ENCODE assay signal across 23 mouse cellular contexts in genomic region chr1:60614902-60615301, GRCm38 (mm10). TPM values are rescaled to one million over a fixed set of nuclear protein-coding genes. Genes with fewer than 3 reads are reported as not detected.
A peak's percentile ranks its signal among the peaks of the same experiment; 100 is the strongest.
DNase-seq lines count a peak whose midpoint lies in the region; ATAC-seq and TF ChIP-seq lines count a peak whose summit lies in the region.
"Had no signal": no experiment of that assay in that cellular context is flagged by ENCODE, and none has a peak within 500 bp of the region (broad histone marks: within the 10 kb centered on the region; RNA-seq: fewer than 3 reads in every experiment).

No protein-coding gene starts in this region.

- no peaks in the 10 kb centered on the region for H3K4me1 ChIP-seq in kidney, postnatal 0 days (replicated peaks; ENCODE audit: insufficient read depth, low read length)
- H3K4me1 ChIP-seq: forebrain, embryonic 13.5 days; midbrain, embryonic 15.5 days; neural tube, embryonic 12.5 days had no signal

- DNase-seq in heart, adult 18-20 months: peak; percentile 38 to 58
- DNase-seq in heart, postnatal 25 days (ENCODE audit: low spot score): no peak
- DNase-seq in kidney, postnatal 0 days (ENCODE audit: low spot score): peak; percentile 30
- no peak for DNase-seq in kidney, postnatal 4 days
- DNase-seq in brain, adult 2 months (ENCODE audit: low read depth, low spot score): peak; percentile 40
- no peak for DNase-seq in cerebellum, adult 11 months
- DNase-seq in urinary bladder, adult 2 months (ENCODE audit: low spot score): no peak
- DNase-seq: adrenal gland, adult 2 months; cerebellum, adult 18-20 months; cerebellum, postnatal 25 days; embryo, embryonic 11 days; gastrocnemius, postnatal 25 days; layer of hippocampus, postnatal 36 days; retina, postnatal 1 day; thymus, postnatal 25 days had no signal

- no peak overlapping the region for H3K4me2 ChIP-seq in kidney, postnatal 0 days (ENCODE audit: low read length)
- H3K4me2 ChIP-seq: embryonic facial prominence, embryonic 13.5 days; forebrain, embryonic 13.5 days; heart, embryonic 13.5 days; midbrain, embryonic 15.5 days; neural tube, embryonic 12.5 days had no signal

- no peaks in the 10 kb centered on the region for H3K9me3 ChIP-seq in kidney, postnatal 0 days (replicated peaks; ENCODE audit: low read length)
- H3K9me3 ChIP-seq: embryonic facial prominence, embryonic 13.5 days; forebrain, embryonic 13.5 days; heart, embryonic 13.5 days; neural tube, embryonic 12.5 days had no signal

- H3K9ac ChIP-seq in kidney, postnatal 0 days (ENCODE audit: low read depth, low read length): no peak overlapping the region
- H3K9ac ChIP-seq: embryonic facial prominence, embryonic 13.5 days; forebrain, embryonic 13.5 days; heart, embryonic 13.5 days; midbrain, embryonic 15.5 days; neural tube, embryonic 12.5 days had no signal

- no peak for TF ChIP-seq CTCF in kidney, postnatal 0 days (IDR thresholded peaks at IDR 0.05; ENCODE audit: low read depth)

- H3K27me3 ChIP-seq in kidney, postnatal 0 days (ENCODE audit: insufficient read depth, low read length): no peaks in the 10 kb centered on the region
- H3K27me3 ChIP-seq: embryonic facial prominence, embryonic 13.5 days; forebrain, embryonic 13.5 days; heart, embryonic 13.5 days; midbrain, embryonic 15.5 days; neural tube, embryonic 12.5 days; Patski had no signal

- WGBS in kidney, postnatal 0 days: 37% methylated on average over 1 of the region's 1 CpGs

- intact Hi-C loops in heart, postnatal 25 days (cut with DNase I): no loop called here

- no peak overlapping the region for H3K4me3 ChIP-seq in kidney, postnatal 0 days (replicated peaks; ENCODE audit: low read depth, low read length)
- H3K4me3 ChIP-seq: embryonic facial prominence, embryonic 13.5 days; forebrain, embryonic 13.5 days; heart, embryonic 13.5 days; midbrain, embryonic 15.5 days; neural tube, embryonic 12.5 days had no signal

- no peak overlapping the region for H3K27ac ChIP-seq in kidney, postnatal 0 days
- H3K27ac ChIP-seq: embryonic facial prominence, embryonic 13.5 days; forebrain, embryonic 13.5 days; heart, embryonic 13.5 days; hindbrain, postnatal 0 days; midbrain, embryonic 15.5 days; neural tube, embryonic 12.5 days had no signal

- no peaks in the 10 kb centered on the region for H3K36me3 ChIP-seq in kidney, postnatal 0 days (ENCODE audit: insufficient read depth, low read length)
- H3K36me3 ChIP-seq: embryonic facial prominence, embryonic 13.5 days; heart, embryonic 13.5 days; midbrain, embryonic 15.5 days; neural tube, embryonic 12.5 days had no signal

- ATAC-seq in kidney, postnatal 0 days (replicated peaks; ENCODE audit: low FRiP score, low read depth): no peak
- ATAC-seq: forebrain, embryonic 13.5 days; hindbrain, postnatal 0 days; intestine, postnatal 0 days; midbrain, embryonic 15.5 days; Patski had no signal

RNA-seq across cellular contexts. Expression of gene Raph1, which starts 48.0 kb away (rescaled TPM):
- total RNA-seq in heart, adult 18-20 months (2021): 100 to 1,000 TPM in 1 of 2 experiments, 10 to 100 TPM in 1; 95.8 to 122 TPM
- 100 to 1,000 TPM; 114 to 132 TPM for total RNA-seq in heart, postnatal 25 days (2021)
- 20.3 and 21.6 TPM in 2 replicates for polyA plus RNA-seq in kidney, postnatal 0 days (2015; fragmentation: Nextera tagmentation; extraction: Ambion mirVana)
- 10.5 and 13.4 TPM in 2 replicates for polyA plus RNA-seq in urinary bladder, adult 2 months (2012; rRNA removed)

Comparison
In these comparisons a context has a peak if more than half of its experiments do, and no peak if none do; other contexts are left out.
1. DNase-seq: peak in heart, adult 18-20 months (2 of 2), kidney, postnatal 0 days (single experiment) and brain, adult 2 months (single experiment); none in heart, postnatal 25 days (single experiment), kidney, postnatal 4 days (0 of 2), cerebellum, adult 11 months (single experiment) and urinary bladder, adult 2 months (single experiment).